Mouse (Mus musculus): Measurements from ENCODE around the gene Ube2l6. TPM values are rescaled to one million over a fixed set of nuclear protein-coding genes. Genes with fewer than 3 reads are reported as not detected.

Ube2l6 gene
- polyA plus RNA-seq, 1 experiment from 2014 or later = 28.1 TPM

- ATAC-seq (ENCODE audit: insufficient number of reproducible peaks, insufficient read depth, low FRiP score, low TSS enrichment, low read depth) = no peak
- Histone ChIP-seq H3K4me3 (no peak overlapping the region), H3K9ac (no peak overlapping the region), H3K9me3 (no peaks in the 10 kb centered on the region), H3K4me1 (peaks cover 11% of the 10 kb centered on the region), H3K4me2 (no peak overlapping the region), H3K27me3 (no peaks in the 10 kb centered on the region), H3K27ac (no peak overlapping the region), H3K36me3 (no peaks in the 10 kb centered on the region)
- 75% methylated on average over 5 of the region's 5 CpGs for WGBS
Measured at GRCm38 (mm10) chr2:84773195-84773594, 25.4 kb upstream of the Ube2l6 start.

- ATAC-seq (ENCODE audit: insufficient number of reproducible peaks, insufficient read depth, low FRiP score, low TSS enrichment, low read depth) = peak; percentile 85
- H3K9me3 ChIP-seq = no peaks in the 10 kb centered on the region
- peak overlapping the region; percentile 39 for H3K4me3 ChIP-seq
- whole genome bisulfite sequencing = 3% methylated on average over 12 of the region's 15 CpGs
- H3K27me3 ChIP-seq = no peaks in the 10 kb centered on the region
- no peak overlapping the region; the same call in 1 of the 2 replicates for H3K27ac ChIP-seq
- peak overlapping the region; percentile 53 for H3K9ac ChIP-seq
- H3K4me1 ChIP-seq = peaks cover 11% of the 10 kb centered on the region
- no peaks in the 10 kb centered on the region for H3K36me3 ChIP-seq
- H3K4me2 ChIP-seq = peak overlapping the region; percentile 63
Measured at GRCm38 (mm10) chr2:84774751-84775150, 23.9 kb upstream of the Ube2l6 start.

- H3K4me1 ChIP-seq = peaks cover 11% of the 10 kb centered on the region
- H3K27me3 ChIP-seq = no peaks in the 10 kb centered on the region
- WGBS = 66% methylated on average over 9 of the region's 9 CpGs
- peak within 1 kb of the TSS; percentile 53 for H3K9ac ChIP-seq
- H3K27ac ChIP-seq = no peak within 1 kb of the TSS; the same call in 1 of the 2 replicates
- H3K4me3 ChIP-seq = peak within 1 kb of the TSS; percentile 39
- no peaks in the 10 kb centered on the region for H3K9me3 ChIP-seq
- peak within 1 kb of the TSS; percentile 63 for H3K4me2 ChIP-seq
- H3K36me3 ChIP-seq = no peaks in the 10 kb centered on the region
- ATAC-seq (ENCODE audit: insufficient number of reproducible peaks, insufficient read depth, low FRiP score, low TSS enrichment, low read depth) = no peak
Measured at GRCm38 (mm10) chr2:84775241-84775640, 23.4 kb upstream of the Ube2l6 start, which contains the start of gene Serping1. Gene Serping1 (minus strand): TSS chr2:84775444.

GRCm38 (mm10) chr2:84775665-84776064 is 23.0 kb upstream of the Ube2l6 start:
- no peaks in the 10 kb centered on the region for H3K9me3 ChIP-seq
- ATAC-seq (ENCODE audit: insufficient number of reproducible peaks, insufficient read depth, low FRiP score, low TSS enrichment, low read depth) = no peak
- H3K4me2 ChIP-seq = no peak overlapping the region
- no peak overlapping the region; the same call in 1 of the 2 replicates for H3K27ac ChIP-seq
- no peak overlapping the region for H3K4me3 ChIP-seq
- WGBS = 73% methylated on average over 6 of the region's 6 CpGs
- peaks cover 11% of the 10 kb centered on the region for H3K4me1 ChIP-seq
- H3K27me3 ChIP-seq = no peaks in the 10 kb centered on the region
- no peaks in the 10 kb centered on the region for H3K36me3 ChIP-seq
- H3K9ac ChIP-seq = no peak overlapping the region

- Histone ChIP-seq H3K9me3 (no peaks in the 10 kb centered on the region), H3K4me1 (peaks cover 11% of the 10 kb centered on the region), H3K9ac (no peak overlapping the region), H3K27me3 (no peaks in the 10 kb centered on the region), H3K4me2 (no peak overlapping the region), H3K27ac (no peak overlapping the region), H3K36me3 (no peaks in the 10 kb centered on the region), H3K4me3 (no peak overlapping the region)
- WGBS = 53% methylated on average over 3 of the region's 3 CpGs
- no peak for ATAC-seq (ENCODE audit: insufficient number of reproducible peaks, insufficient read depth, low FRiP score, low TSS enrichment, low read depth)
Measured at GRCm38 (mm10) chr2:84777706-84778105, 20.9 kb upstream of the Ube2l6 start.

- 63% methylated on average over 6 of the region's 6 CpGs for WGBS
- H3K27ac ChIP-seq = no peak overlapping the region
- H3K36me3 ChIP-seq = no peaks in the 10 kb centered on the region
- H3K9me3 ChIP-seq = no peaks in the 10 kb centered on the region
- H3K4me1 ChIP-seq = peaks cover 7% of the 10 kb centered on the region
- ATAC-seq (ENCODE audit: insufficient number of reproducible peaks, insufficient read depth, low FRiP score, low TSS enrichment, low read depth) = no peak
- no peak overlapping the region for H3K4me2 ChIP-seq
- H3K4me3 ChIP-seq = no peak overlapping the region
- no peak overlapping the region for H3K9ac ChIP-seq
- no peaks in the 10 kb centered on the region for H3K27me3 ChIP-seq
Measured at GRCm38 (mm10) chr2:84779210-84779609, 19.4 kb upstream of the Ube2l6 start.

- H3K27ac ChIP-seq = no peak overlapping the region
- H3K9me3 ChIP-seq = no peaks in the 10 kb centered on the region
- H3K4me3 ChIP-seq = no peak overlapping the region
- no peaks in the 10 kb centered on the region for H3K27me3 ChIP-seq
- H3K36me3 ChIP-seq = no peaks in the 10 kb centered on the region
- no peak for ATAC-seq (ENCODE audit: insufficient number of reproducible peaks, insufficient read depth, low FRiP score, low TSS enrichment, low read depth)
- WGBS = 81% methylated on average over 1 of the region's 1 CpGs
- H3K4me2 ChIP-seq = no peak overlapping the region
- no peak overlapping the region for H3K9ac ChIP-seq
- no peaks in the 10 kb centered on the region for H3K4me1 ChIP-seq
Measured at GRCm38 (mm10) chr2:84783315-84783714, 15.3 kb upstream of the Ube2l6 start.

- no peak for ATAC-seq (ENCODE audit: insufficient number of reproducible peaks, insufficient read depth, low FRiP score, low TSS enrichment, low read depth)
Measured at GRCm38 (mm10) chr2:84783840-84784566, 14.6 kb upstream of the Ube2l6 start.

GRCm38 (mm10) chr2:84788316-84788715 is 10.3 kb upstream of the Ube2l6 start:
- Histone ChIP-seq H3K27me3 (no peaks in the 10 kb centered on the region), H3K9me3 (no peaks in the 10 kb centered on the region), H3K27ac (no peak overlapping the region), H3K4me3 (no peak overlapping the region), H3K9ac (no peak overlapping the region), H3K4me1 (no peaks in the 10 kb centered on the region), H3K36me3 (no peaks in the 10 kb centered on the region), H3K4me2 (no peak overlapping the region)
- ATAC-seq (ENCODE audit: insufficient number of reproducible peaks, insufficient read depth, low FRiP score, low TSS enrichment, low read depth) = no peak
- WGBS = 74% methylated on average over 3 of the region's 3 CpGs

More at GRCm38 (mm10) chr2:84783840-84784566, 14.6 kb upstream of the Ube2l6 start:
- WGBS = 74% methylated on average over 3 of the region's 3 CpGs
- no peaks in the 10 kb centered on the region for H3K36me3 ChIP-seq
- H3K27me3 ChIP-seq = no peaks in the 10 kb centered on the region
- H3K9me3 ChIP-seq = no peaks in the 10 kb centered on the region
- H3K27ac ChIP-seq = no peak overlapping the region
- H3K4me1 ChIP-seq = no peaks in the 10 kb centered on the region
- no peak overlapping the region for H3K9ac ChIP-seq
- no peak overlapping the region for H3K4me3 ChIP-seq
- no peak overlapping the region for H3K4me2 ChIP-seq

GRCm38 (mm10) chr2:84790418-84790817 is 8.2 kb upstream of the Ube2l6 start:
- no peak overlapping the region for H3K4me3 ChIP-seq
- H3K36me3 ChIP-seq = no peaks in the 10 kb centered on the region
- H3K9me3 ChIP-seq = 0 out of 2 replicates have a peak, but pooled peaks cover 6% of the 10 kb centered on the region
- no peak overlapping the region for H3K9ac ChIP-seq
- ATAC-seq (ENCODE audit: insufficient number of reproducible peaks, insufficient read depth, low FRiP score, low TSS enrichment, low read depth) = no peak
- H3K27me3 ChIP-seq = no peaks in the 10 kb centered on the region
- no peak overlapping the region for H3K27ac ChIP-seq
- H3K4me2 ChIP-seq = no peak overlapping the region
- no peaks in the 10 kb centered on the region for H3K4me1 ChIP-seq
- 51% methylated on average over 9 of the region's 9 CpGs for WGBS

- H3K4me3 ChIP-seq = no peak overlapping the region
- H3K27ac ChIP-seq = no peak overlapping the region
- no peaks in the 10 kb centered on the region for H3K36me3 ChIP-seq
- 85% methylated on average over 3 of the region's 3 CpGs for WGBS
- no peak overlapping the region for H3K4me2 ChIP-seq
- H3K27me3 ChIP-seq = no peaks in the 10 kb centered on the region
- no peak overlapping the region for H3K9ac ChIP-seq
- no peaks in the 10 kb centered on the region for H3K4me1 ChIP-seq
- ATAC-seq (ENCODE audit: insufficient number of reproducible peaks, insufficient read depth, low FRiP score, low TSS enrichment, low read depth) = no peak
- H3K9me3 ChIP-seq = 0 out of 2 replicates have a peak, but pooled peaks cover 11% of the 10 kb centered on the region
Measured at GRCm38 (mm10) chr2:84792516-84792915, 6.1 kb upstream of the Ube2l6 start.

GRCm38 (mm10) chr2:84793154-84793553 is 5.5 kb upstream of the Ube2l6 start:
- Histone ChIP-seq H3K9ac (no peak overlapping the region), H3K36me3 (no peaks in the 10 kb centered on the region), H3K4me2 (no peak overlapping the region), H3K27ac (no peak overlapping the region), H3K27me3 (no peaks in the 10 kb centered on the region), H3K4me3 (no peak overlapping the region), H3K9me3 (0 out of 2 replicates have a peak, but pooled peaks cover 11% of the 10 kb centered on the region), H3K4me1 (0 out of 2 replicates have a peak, but pooled peaks cover 3% of the 10 kb centered on the region)
- ATAC-seq (ENCODE audit: insufficient number of reproducible peaks, insufficient read depth, low FRiP score, low TSS enrichment, low read depth) = no peak
- 85% methylated on average over 3 of the region's 3 CpGs for WGBS
